Mouse (Mus musculus) liver, postnatal 0 days (tissue): ENCODE results near the gene Acrbp.

Experiments
- CTCF ChIP-seq: sonication (generic); IDR thresholded peaks from 2 replicates; pipeline ENCODE4 v1.5.1; 2016; ENCODE audit warnings: antibody characterized with exemption, low read depth
- EP300 ChIP-seq: IDR thresholded peaks from 2 replicates; pipeline ENCODE4 v1.6.1; 2016; ENCODE audit warnings: antibody characterized with exemption, low read depth, mild to moderate bottlenecking

DNA sequence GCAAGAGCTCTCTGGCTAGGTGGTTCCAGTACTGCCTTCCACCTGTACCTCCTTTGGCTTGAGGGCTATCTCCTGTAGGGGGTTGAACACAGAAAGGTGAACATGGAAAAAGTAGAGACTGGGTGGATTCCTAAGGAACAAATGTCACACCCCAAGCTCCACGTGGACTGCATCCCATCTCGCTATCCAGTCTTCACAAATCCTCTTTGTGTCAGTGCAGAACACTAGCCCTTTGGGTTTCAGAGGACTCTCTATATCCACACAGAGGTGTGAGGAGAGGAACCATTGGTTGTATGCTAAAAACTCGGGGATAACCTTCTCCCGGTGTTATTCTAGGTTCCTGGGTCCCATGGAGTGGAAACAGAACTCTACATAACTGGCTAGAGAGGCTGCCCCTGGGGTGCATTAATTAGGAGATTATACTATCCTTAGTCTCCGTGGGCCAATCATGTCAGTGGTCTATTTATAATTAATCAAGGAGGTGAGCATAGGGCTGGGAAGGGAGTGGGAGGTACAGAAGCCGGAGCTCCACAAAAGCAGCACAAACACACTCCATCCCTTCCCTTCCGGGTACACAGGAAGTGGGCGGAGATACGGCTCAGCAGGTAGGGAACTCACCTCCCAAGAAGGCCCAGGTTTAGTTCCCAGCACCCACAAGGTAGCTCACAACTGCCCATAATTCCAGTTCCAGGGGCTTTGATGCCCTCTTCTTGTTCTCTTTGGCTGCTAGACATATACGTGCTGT, 41.0 kb downstream of the Acrbp start:
- TF ChIP-seq EP300 = no peak
- TF ChIP-seq CTCF = no peak
